In genomic region chr19:56769024-56769423, GRCm38 (mm10) we compare ENCODE assay signal across 16 mouse cellular contexts. TPM values are rescaled to one million over a fixed set of nuclear protein-coding genes. Genes with fewer than 3 reads are reported as not detected.
"Had no signal": no experiment of that assay in that cellular context is flagged by ENCODE, and none has a peak within 500 bp of the region (broad histone marks: within the 10 kb centered on the region; RNA-seq: fewer than 3 reads in every experiment).

No protein-coding gene starts in this region.

- H3K4me2 ChIP-seq: intestine, embryonic 15.5 days; limb, embryonic 15.5 days; liver, embryonic 12.5 days; lung, embryonic 14.5 days; neural tube, embryonic 15.5 days; stomach, embryonic 15.5 days had no signal

- DNase-seq: kidney, adult 8-10 months; kidney, postnatal 36 days; lung, embryonic 14.5 days; lung, postnatal 10 days; lung, postnatal 4 days; midbrain, embryonic 14.5 days; thymus, postnatal 36 days had no signal

- H3K27ac ChIP-seq: intestine, embryonic 15.5 days; kidney, postnatal 0 days; limb, embryonic 15.5 days; liver, embryonic 12.5 days; midbrain, embryonic 10.5 days; neural tube, embryonic 15.5 days; stomach, embryonic 15.5 days had no signal

- H3K4me3 ChIP-seq: intestine, embryonic 15.5 days; limb, embryonic 15.5 days; liver, embryonic 12.5 days; midbrain, embryonic 10.5 days; myocyte; neural tube, embryonic 15.5 days; stomach, embryonic 15.5 days had no signal

- H3K9ac ChIP-seq: intestine, embryonic 15.5 days; limb, embryonic 15.5 days; liver, embryonic 12.5 days; lung, embryonic 14.5 days; neural tube, embryonic 15.5 days; stomach, embryonic 15.5 days had no signal

- H3K36me3 ChIP-seq: intestine, embryonic 15.5 days; limb, embryonic 15.5 days; liver, embryonic 12.5 days; midbrain, embryonic 10.5 days; neural tube, embryonic 15.5 days; stomach, embryonic 15.5 days had no signal

- H3K27me3 ChIP-seq: intestine, embryonic 15.5 days; limb, embryonic 15.5 days; neural tube, embryonic 15.5 days; stomach, embryonic 15.5 days had no signal

- H3K4me1 ChIP-seq: intestine, embryonic 15.5 days; limb, embryonic 15.5 days; liver, embryonic 12.5 days; neural tube, embryonic 15.5 days; stomach, embryonic 15.5 days had no signal

- ATAC-seq: intestine, embryonic 15.5 days; liver, embryonic 12.5 days had no signal

- H3K9me3 ChIP-seq: intestine, embryonic 15.5 days; limb, embryonic 15.5 days; liver, embryonic 12.5 days; midbrain, embryonic 10.5 days; neural tube, embryonic 15.5 days; stomach, embryonic 15.5 days had no signal

RNA-seq across cellular contexts. Expression of gene Tdrd1, which starts 57.0 kb away (rescaled TPM):
- polyA plus RNA-seq: myocyte; spleen, adult 2 months had no signal
